Mouse (Mus musculus): ENCODE measurements at regions not wholly inside any gene's neighbourhood (a gene's known extent, or its start where the extent isn't known, plus 50 kb on each side); places are given as distances from the start of the nearest gene placed in this dataset.

DNA sequence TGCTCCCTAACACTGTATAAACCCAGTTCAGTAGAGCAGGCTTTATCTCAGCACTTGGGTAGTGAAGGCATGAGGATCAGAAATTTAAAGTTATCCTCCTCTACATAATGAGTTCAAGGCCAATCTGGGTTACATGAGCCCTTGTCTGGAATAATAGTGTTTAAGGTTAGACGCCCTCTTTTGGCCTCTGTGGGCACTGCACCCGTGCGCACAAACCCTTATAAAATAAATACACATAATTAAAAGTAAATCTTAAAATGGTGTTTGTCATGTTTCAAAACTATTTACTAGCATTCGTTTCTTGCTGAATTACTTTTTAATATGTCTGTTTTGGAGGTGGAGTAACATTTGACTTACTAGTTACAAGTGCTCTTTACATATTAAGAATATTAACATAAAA is 271.2 kb downstream of the Cyp26b1 start:
- Histone ChIP-seq H3K36me3 (ENCODE audit: control insufficient read depth, insufficient read depth, low read length) (no peaks in the 10 kb centered on the region), H3K9me3 (ENCODE audit: control insufficient read depth, low read length) (no peaks in the 10 kb centered on the region), H3K27me3 (ENCODE audit: control insufficient read depth, insufficient read depth, low read length) (no peaks in the 10 kb centered on the region), H3K4me1 (ENCODE audit: control insufficient read depth, insufficient read depth, low read length) (no peaks in the 10 kb centered on the region; the same call in 1 of the 2 replicates), H3K4me3 (ENCODE audit: low read depth, low read length) (no peak overlapping the region), H3K4me2 (ENCODE audit: low read depth, low read length) (no peak overlapping the region), H3K27ac (ENCODE audit: low read depth, low read length) (no peak overlapping the region), H3K9ac (replicated peaks; ENCODE audit: low read depth, low read length) (no peak overlapping the region)
- no peak for ATAC-seq (ENCODE audit: low read depth)
- WGBS = 87% methylated on average over 4 of the region's 4 CpGs

DNA sequence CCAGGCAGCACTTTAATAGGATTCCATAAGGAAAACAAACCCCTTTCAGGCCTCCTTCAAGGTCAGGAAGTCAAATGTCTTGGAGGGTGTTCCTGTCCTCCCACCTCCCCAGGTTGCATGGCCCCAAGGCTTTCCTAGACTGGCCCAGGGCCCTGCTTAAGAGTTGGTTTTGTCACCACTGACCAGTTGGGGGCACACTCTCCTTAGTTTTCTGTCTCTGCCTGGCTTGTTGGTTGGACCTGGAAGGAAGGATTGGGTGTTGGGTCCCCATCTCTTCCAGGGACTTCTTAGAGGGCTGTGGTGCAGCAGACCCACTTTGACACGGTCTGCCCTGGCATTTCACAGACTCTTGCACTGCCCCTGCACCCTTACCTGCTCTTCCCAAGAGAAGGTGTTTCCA is 273.1 kb downstream of the Cyp26b1 start:
- ATAC-seq (ENCODE audit: low read depth) = no peak
- Histone ChIP-seq H3K36me3 (ENCODE audit: control insufficient read depth, insufficient read depth, low read length) (no peaks in the 10 kb centered on the region), H3K4me3 (ENCODE audit: low read depth, low read length) (no peak overlapping the region), H3K4me1 (ENCODE audit: control insufficient read depth, insufficient read depth, low read length) (no peaks in the 10 kb centered on the region; the same call in 1 of the 2 replicates), H3K4me2 (ENCODE audit: low read depth, low read length) (no peak overlapping the region), H3K9ac (replicated peaks; ENCODE audit: low read depth, low read length) (no peak overlapping the region), H3K27ac (ENCODE audit: low read depth, low read length) (no peak overlapping the region), H3K9me3 (ENCODE audit: control insufficient read depth, low read length) (no peaks in the 10 kb centered on the region), H3K27me3 (ENCODE audit: control insufficient read depth, insufficient read depth, low read length) (no peaks in the 10 kb centered on the region)
- 73% methylated on average over 1 of the region's 1 CpGs for WGBS

DNA sequence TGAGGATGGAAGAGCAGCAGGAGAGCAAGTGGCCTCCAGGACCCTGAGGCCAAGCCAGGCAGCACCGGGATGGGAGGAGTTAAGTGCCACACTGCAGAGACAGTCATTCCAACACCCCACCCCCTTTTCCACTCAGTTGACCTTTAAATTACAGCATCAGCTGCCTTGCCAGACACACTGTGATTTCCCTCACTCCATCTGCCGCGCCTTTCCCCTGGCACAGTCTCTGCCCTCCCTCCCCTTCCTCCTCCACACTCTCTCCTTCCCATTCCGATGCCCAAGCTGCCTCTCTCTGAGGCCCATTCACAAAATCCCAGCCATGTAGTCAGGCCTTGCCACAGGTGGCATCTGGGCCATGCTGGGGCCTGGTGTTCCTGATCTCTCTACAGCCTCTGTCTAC is 274.9 kb downstream of the Cyp26b1 start:
- Histone ChIP-seq H3K36me3 (ENCODE audit: control insufficient read depth, insufficient read depth, low read length) (no peaks in the 10 kb centered on the region), H3K27ac (ENCODE audit: low read depth, low read length) (no peak overlapping the region), H3K9ac (replicated peaks; ENCODE audit: low read depth, low read length) (no peak overlapping the region), H3K4me1 (ENCODE audit: control insufficient read depth, insufficient read depth, low read length) (no peaks in the 10 kb centered on the region; the same call in 1 of the 2 replicates), H3K4me3 (ENCODE audit: low read depth, low read length) (no peak overlapping the region), H3K27me3 (ENCODE audit: control insufficient read depth, insufficient read depth, low read length) (no peaks in the 10 kb centered on the region; the same call in 1 of the 2 replicates), H3K9me3 (ENCODE audit: control insufficient read depth, low read length) (no peaks in the 10 kb centered on the region), H3K4me2 (ENCODE audit: low read depth, low read length) (no peak overlapping the region)
- 5% methylated on average over 4 of the region's 4 CpGs for WGBS
- peak; percentile 72 for ATAC-seq (ENCODE audit: low read depth)

DNA sequence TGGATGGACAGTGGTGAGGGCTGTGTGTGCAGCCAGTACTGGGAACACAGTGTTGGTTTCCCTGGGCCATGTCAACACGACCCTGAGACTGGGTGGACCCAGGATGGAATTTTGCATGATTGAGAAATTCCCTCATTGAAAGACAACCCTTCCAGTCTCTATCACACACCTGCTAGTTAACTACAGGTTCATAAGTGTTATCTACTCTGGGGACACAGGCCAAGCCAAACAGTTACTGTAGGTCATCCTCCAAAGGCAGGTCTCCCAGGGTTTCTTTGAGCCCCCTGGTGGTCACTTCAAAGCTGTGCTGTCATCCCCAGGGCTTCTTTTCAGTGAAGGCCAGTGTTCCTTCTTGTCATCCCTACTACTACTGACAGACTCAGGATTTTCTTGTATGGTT is 276.7 kb downstream of the Cyp26b1 start:
- H3K27me3 ChIP-seq (ENCODE audit: control insufficient read depth, insufficient read depth, low read length) = no peaks in the 10 kb centered on the region; the same call in 1 of the 2 replicates
- H3K4me1 ChIP-seq (ENCODE audit: control insufficient read depth, insufficient read depth, low read length) = no peaks in the 10 kb centered on the region; the same call in 1 of the 2 replicates
- no peak overlapping the region for H3K9ac ChIP-seq (replicated peaks; ENCODE audit: low read depth, low read length)
- WGBS = 96% methylated on average over 1 of the region's 1 CpGs
- ATAC-seq (ENCODE audit: low read depth) = no peak
- H3K9me3 ChIP-seq (ENCODE audit: control insufficient read depth, low read length) = no peaks in the 10 kb centered on the region
- no peaks in the 10 kb centered on the region for H3K36me3 ChIP-seq (ENCODE audit: control insufficient read depth, insufficient read depth, low read length)
- no peak overlapping the region for H3K27ac ChIP-seq (ENCODE audit: low read depth, low read length)
- no peak overlapping the region for H3K4me3 ChIP-seq (ENCODE audit: low read depth, low read length)
- H3K4me2 ChIP-seq (ENCODE audit: low read depth, low read length) = no peak overlapping the region

DNA sequence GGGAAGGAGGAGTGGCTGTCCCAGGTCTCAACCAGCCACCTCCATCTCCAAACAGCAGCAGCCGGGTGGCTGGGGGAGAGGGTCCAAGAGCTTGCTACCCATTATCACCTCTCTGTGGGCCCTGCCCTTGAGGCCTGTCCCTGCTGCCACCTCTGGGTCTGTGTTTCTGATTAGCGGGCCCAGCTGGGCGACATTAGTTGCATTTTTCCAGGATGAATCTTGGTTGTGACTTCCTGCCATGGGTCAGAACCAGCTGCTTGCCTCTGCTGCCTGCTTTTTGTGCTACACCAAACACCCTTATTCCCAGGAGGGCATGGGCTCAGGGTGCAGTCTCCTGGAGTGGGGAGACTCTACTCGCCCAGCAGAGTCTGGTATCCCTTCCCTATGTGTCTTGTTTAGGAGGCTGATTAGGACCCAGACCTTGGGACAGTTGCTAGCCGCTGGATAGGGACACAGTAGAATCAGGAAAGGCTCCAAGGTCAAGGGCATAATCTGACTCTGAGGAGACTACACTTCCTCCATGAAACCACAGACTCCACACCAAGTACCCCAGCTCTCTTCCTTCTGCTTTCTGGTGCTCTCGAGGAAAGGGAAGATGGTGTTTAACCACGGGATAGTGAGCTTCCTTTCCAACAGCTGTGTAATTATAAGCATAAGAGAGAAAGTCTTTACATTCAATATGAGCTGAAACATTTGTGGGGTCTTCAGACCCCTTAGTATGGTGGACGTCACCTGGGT is 278.4 kb downstream of the Cyp26b1 start:
- Histone ChIP-seq H3K9ac (replicated peaks; ENCODE audit: low read depth, low read length) (no peak overlapping the region), H3K36me3 (ENCODE audit: control insufficient read depth, insufficient read depth, low read length) (no peaks in the 10 kb centered on the region), H3K4me2 (ENCODE audit: low read depth, low read length) (no peak overlapping the region), H3K27me3 (ENCODE audit: control insufficient read depth, insufficient read depth, low read length) (no peaks in the 10 kb centered on the region; the same call in 1 of the 2 replicates), H3K4me3 (ENCODE audit: low read depth, low read length) (no peak overlapping the region), H3K4me1 (ENCODE audit: control insufficient read depth, insufficient read depth, low read length) (no peaks in the 10 kb centered on the region; the same call in 1 of the 2 replicates), H3K9me3 (ENCODE audit: control insufficient read depth, low read length) (no peaks in the 10 kb centered on the region), H3K27ac (ENCODE audit: low read depth, low read length) (no peak overlapping the region)
- 86% methylated on average over 8 of the region's 8 CpGs for WGBS
- ATAC-seq (ENCODE audit: low read depth) = no peak

DNA sequence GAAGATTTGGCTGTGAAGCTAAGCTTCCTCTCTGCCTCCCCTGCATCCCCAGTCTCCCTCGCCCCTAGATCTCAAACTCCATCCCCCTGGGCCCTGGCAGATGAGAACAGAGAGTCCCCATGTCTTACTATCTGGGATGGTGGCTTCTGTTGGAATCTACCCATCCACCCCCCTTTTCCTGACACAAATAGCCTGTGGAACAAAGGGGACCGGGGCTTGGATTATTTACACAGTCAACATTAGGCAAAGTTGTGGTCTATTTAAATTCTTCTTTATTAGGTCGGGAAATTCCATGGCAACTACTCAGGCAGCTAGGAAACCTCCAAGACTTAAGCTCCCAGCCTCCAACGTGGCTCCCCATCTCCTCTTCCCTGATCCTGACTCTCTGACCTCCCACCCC is 279.9 kb downstream of the Cyp26b1 start:
- no peak overlapping the region for H3K4me2 ChIP-seq (ENCODE audit: low read depth, low read length)
- no peaks in the 10 kb centered on the region for H3K36me3 ChIP-seq (ENCODE audit: control insufficient read depth, insufficient read depth, low read length)
- ATAC-seq (ENCODE audit: low read depth) = no peak
- no peaks in the 10 kb centered on the region; the same call in 1 of the 2 replicates for H3K4me1 ChIP-seq (ENCODE audit: control insufficient read depth, insufficient read depth, low read length)
- no peak overlapping the region for H3K9ac ChIP-seq (replicated peaks; ENCODE audit: low read depth, low read length)
- H3K9me3 ChIP-seq (ENCODE audit: control insufficient read depth, low read length) = no peaks in the 10 kb centered on the region
- H3K27ac ChIP-seq (ENCODE audit: low read depth, low read length) = no peak overlapping the region
- no peaks in the 10 kb centered on the region; the same call in 1 of the 2 replicates for H3K27me3 ChIP-seq (ENCODE audit: control insufficient read depth, insufficient read depth, low read length)
- WGBS = 10% methylated on average over 4 of the region's 4 CpGs
- H3K4me3 ChIP-seq (ENCODE audit: low read depth, low read length) = no peak overlapping the region

DNA sequence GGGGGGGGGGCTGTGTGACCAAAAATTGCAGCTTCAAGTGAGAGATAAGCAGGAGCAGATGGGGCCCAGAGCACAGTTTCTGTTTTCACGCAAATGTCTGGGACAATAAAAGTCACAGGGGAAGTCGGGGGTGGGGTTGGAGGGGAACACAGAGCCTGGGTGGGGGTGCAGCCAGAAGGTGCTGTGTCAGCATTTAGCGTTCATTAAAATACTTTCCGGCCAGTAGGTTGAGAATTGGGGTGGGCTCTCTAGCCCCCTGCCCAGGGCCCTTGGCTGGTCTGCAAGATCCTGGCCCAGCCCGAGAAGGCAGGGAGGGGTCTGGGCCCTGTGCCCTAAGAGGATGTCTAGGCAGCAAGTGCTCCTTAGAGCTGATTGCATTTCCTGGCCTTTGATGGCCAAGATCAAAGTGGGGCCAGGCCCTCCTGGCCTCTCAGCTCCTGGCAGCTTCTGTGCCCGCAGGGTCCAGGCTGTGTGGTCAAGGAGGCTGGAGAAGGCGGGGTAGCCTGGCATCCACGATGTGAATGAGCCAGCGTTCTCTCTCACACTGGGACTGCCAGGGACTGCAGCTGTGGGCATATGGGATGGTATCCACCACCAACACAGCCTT is 283.0 kb downstream of the Cyp26b1 start:
- H3K4me1 ChIP-seq (ENCODE audit: control insufficient read depth, insufficient read depth, low read length) = peaks cover 11% of the 10 kb centered on the region; the same call in 1 of the 2 replicates
- no peaks in the 10 kb centered on the region for H3K9me3 ChIP-seq (ENCODE audit: control insufficient read depth, low read length)
- no peak overlapping the region for H3K4me3 ChIP-seq (ENCODE audit: low read depth, low read length)
- H3K9ac ChIP-seq (replicated peaks; ENCODE audit: low read depth, low read length) = no peak overlapping the region
- 45% methylated on average over 9 of the region's 9 CpGs for WGBS
- no peak overlapping the region for H3K27ac ChIP-seq (ENCODE audit: low read depth, low read length)
- no peak overlapping the region for H3K4me2 ChIP-seq (ENCODE audit: low read depth, low read length)
- peaks cover 2% of the 10 kb centered on the region; the same call in 1 of the 2 replicates for H3K27me3 ChIP-seq (ENCODE audit: control insufficient read depth, insufficient read depth, low read length)
- ATAC-seq (ENCODE audit: low read depth) = no peak
- no peaks in the 10 kb centered on the region for H3K36me3 ChIP-seq (ENCODE audit: control insufficient read depth, insufficient read depth, low read length)

DNA sequence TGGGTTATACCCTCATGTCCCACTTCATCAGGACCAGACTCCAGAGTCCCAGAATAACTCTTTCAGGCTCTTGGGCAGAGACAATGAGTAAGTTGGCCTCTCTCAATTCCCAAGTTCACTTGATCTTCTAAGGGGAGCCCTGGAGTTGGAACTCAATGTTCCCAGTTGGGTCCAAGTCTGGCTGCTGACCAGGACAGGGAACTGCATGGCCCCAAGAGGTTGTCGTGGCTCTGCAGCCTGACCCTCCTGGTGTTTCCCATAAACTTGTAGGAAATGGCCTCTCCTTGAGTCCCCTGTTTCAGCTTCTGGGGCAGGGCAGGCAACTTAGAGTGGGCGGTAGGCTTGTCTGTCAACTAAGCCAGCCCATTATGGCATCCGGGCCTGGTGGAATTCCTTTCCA is 286.2 kb downstream of the Cyp26b1 start:
- Histone ChIP-seq H3K27ac (ENCODE audit: low read depth, low read length) (no peak overlapping the region), H3K4me3 (ENCODE audit: low read depth, low read length) (no peak overlapping the region), H3K27me3 (ENCODE audit: control insufficient read depth, insufficient read depth, low read length) (0 out of 2 replicates have a peak, but pooled peaks cover 2% of the 10 kb centered on the region), H3K4me2 (ENCODE audit: low read depth, low read length) (no peak overlapping the region), H3K4me1 (ENCODE audit: control insufficient read depth, insufficient read depth, low read length) (peaks cover 11% of the 10 kb centered on the region; the same call in 1 of the 2 replicates), H3K36me3 (ENCODE audit: control insufficient read depth, insufficient read depth, low read length) (no peaks in the 10 kb centered on the region), H3K9ac (replicated peaks; ENCODE audit: low read depth, low read length) (no peak overlapping the region), H3K9me3 (ENCODE audit: control insufficient read depth, low read length) (no peaks in the 10 kb centered on the region)
- 84% methylated on average over 3 of the region's 3 CpGs for WGBS
- ATAC-seq (ENCODE audit: low read depth) = no peak

DNA sequence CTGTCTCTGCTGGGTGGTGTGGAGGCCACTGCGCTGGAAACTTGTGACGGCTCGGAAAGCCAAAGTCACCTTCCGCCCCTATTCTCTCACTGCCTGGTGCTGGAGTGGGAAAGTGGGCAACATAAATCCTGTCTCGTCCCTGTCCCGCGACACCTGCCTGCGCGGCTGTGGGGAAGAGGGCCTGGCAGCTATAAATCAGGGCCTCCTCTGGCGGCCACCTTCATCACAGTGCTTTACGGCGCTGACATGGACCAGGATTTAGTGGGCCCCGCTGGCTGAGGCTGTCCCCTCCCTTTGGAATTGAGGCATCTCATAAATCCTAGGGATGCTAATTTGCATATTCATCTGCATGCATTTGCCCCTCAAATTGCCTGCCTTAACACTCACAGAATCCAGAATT is 287.1 kb downstream of the Cyp26b1 start:
- no peaks in the 10 kb centered on the region for H3K9me3 ChIP-seq (ENCODE audit: control insufficient read depth, low read length)
- ATAC-seq (ENCODE audit: low read depth) = peak; percentile 93
- H3K27me3 ChIP-seq (ENCODE audit: control insufficient read depth, insufficient read depth, low read length) = 0 out of 2 replicates have a peak, but pooled peaks cover 2% of the 10 kb centered on the region
- 14% methylated on average over 13 of the region's 13 CpGs for WGBS
- peak overlapping the region; percentile 8; the same call in 1 of the 2 replicates for H3K4me2 ChIP-seq (ENCODE audit: low read depth, low read length)
- peaks cover 11% of the 10 kb centered on the region; the same call in 1 of the 2 replicates for H3K4me1 ChIP-seq (ENCODE audit: control insufficient read depth, insufficient read depth, low read length)
- H3K9ac ChIP-seq (replicated peaks; ENCODE audit: low read depth, low read length) = no peak overlapping the region
- no peaks in the 10 kb centered on the region for H3K36me3 ChIP-seq (ENCODE audit: control insufficient read depth, insufficient read depth, low read length)
- no peak overlapping the region for H3K27ac ChIP-seq (ENCODE audit: low read depth, low read length)
- H3K4me3 ChIP-seq (ENCODE audit: low read depth, low read length) = no peak overlapping the region

Data from neural tube, embryonic 14.5 days (tissue).